8 mouse cellular contexts compared by ENCODE assay signal in the genomic region with DNA sequence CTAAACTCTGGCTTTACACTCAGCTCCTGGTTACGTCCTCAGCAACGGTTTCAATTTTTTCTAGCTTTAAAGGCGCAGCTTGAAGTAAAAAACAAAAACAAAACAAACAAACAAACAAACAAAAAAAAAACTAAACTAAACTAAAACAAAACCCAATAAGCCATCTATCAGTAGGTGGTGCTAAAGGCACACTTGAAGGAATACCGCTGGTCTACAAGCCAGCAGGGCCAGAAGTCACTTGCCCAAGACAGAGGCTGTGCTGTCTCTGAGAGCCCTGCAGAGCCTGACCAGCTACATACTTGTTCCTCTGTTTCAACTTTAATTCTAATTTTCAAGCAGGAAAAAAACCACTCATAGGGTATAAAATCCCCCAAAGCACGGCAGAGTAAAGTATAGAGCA. TPM values are rescaled to one million over a fixed set of nuclear protein-coding genes. Genes with fewer than 3 reads are reported as not detected.
DNase-seq lines count a peak whose midpoint lies in the region; ATAC-seq and TF ChIP-seq lines count a peak whose summit lies in the region.
"Had no signal": no experiment of that assay in that cellular context is flagged by ENCODE, and none has a peak within 500 bp of the region (broad histone marks: within the 10 kb centered on the region; RNA-seq: fewer than 3 reads in every experiment).

No protein-coding gene starts in this region.

- H3K4me1 ChIP-seq in CH12.LX (ENCODE audit: control insufficient read depth in 1 of 2, insufficient read depth in 2 of 2), result no peaks in the 10 kb centered on the region
- H3K4me1 ChIP-seq: neural tube, embryonic 12.5 days had no signal

- H3K79me2 ChIP-seq in CH12.LX (replicated peaks; ENCODE audit: control insufficient read depth, extremely low read depth, insufficient read depth, poor library complexity, severe bottlenecking), result no peaks in the 10 kb centered on the region

- dilution Hi-C loops in CH12.LX (cut with MboI; ENCODE audit: extremely low pct_ligation_motif_present, extremely low pct_unique_long_range_greater_than_20kb, low sequenced_read_pairs), result no loop called here

- no peak for TF ChIP-seq POLR2A in CH12.LX (IDR thresholded peaks at IDR 0.05; ENCODE audit: low read depth, low read length)

- peak in 1 of 2 experiments; percentile 75; a peak in 2 of 4 replicates for TF ChIP-seq CTCF in CH12.LX (conservative IDR thresholded peaks at IDR 0.05 in 1 of 2, IDR thresholded peaks at IDR 0.05 in 1 of 2; ENCODE audit: low read depth in 2 of 2, low read length in 2 of 2)

- no peaks in the 10 kb centered on the region for H3K36me3 ChIP-seq in CH12.LX (replicated peaks in 1 of 2; ENCODE audit: control insufficient read depth in 1 of 2, insufficient read depth in 1 of 2, low read length in 1 of 2)
- H3K36me3 ChIP-seq: neural tube, embryonic 12.5 days had no signal

- no peak overlapping the region for H3K9ac ChIP-seq in CH12.LX (ENCODE audit: insufficient read depth, low read depth)
- H3K9ac ChIP-seq: neural tube, embryonic 12.5 days had no signal

- in situ Hi-C loops in CH12.LX (cut with MboI; ENCODE audit: low pct_ligation_motif_present, low pct_unique_long_range_greater_than_20kb, low sequenced_read_pairs), result no loop called here

- TF ChIP-seq EP300 in CH12.LX (IDR thresholded peaks at IDR 0.05; ENCODE audit: low read length), result no peak

- H3K27me3 ChIP-seq in CH12.LX (replicated peaks), result no peaks in the 10 kb centered on the region
- H3K27me3 ChIP-seq: neural tube, embryonic 12.5 days had no signal

- no peak overlapping the region for H3K4me2 ChIP-seq in CH12.LX (ENCODE audit: insufficient read depth, low read depth, poor library complexity, severe bottlenecking)
- H3K4me2 ChIP-seq: neural tube, embryonic 12.5 days had no signal

- DNase-seq in heart, postnatal 4 days, result peak; percentile 13
- no peak for DNase-seq in heart, adult 9 months (ENCODE audit: low spot score in 2 of 2)
- DNase-seq in 3T3-L1 (ENCODE audit: low read depth, low spot score) (peak; percentile 51), CH12.LX (ENCODE audit: extremely low read depth) (peak; percentile 16)
- DNase-seq in kidney, postnatal 4 days, result peak; percentile 36 to 41

- no peak overlapping the region for H3K4me3 ChIP-seq in CH12.LX (replicated peaks in 1 of 3; ENCODE audit: low read depth in 2 of 3, low read length in 2 of 3, poor library complexity in 1 of 3)
- H3K4me3 ChIP-seq: neural tube, embryonic 12.5 days had no signal

- peak; percentile 81 for TF ChIP-seq RAD21 in CH12.LX (IDR thresholded peaks at IDR 0.05; ENCODE audit: low read depth, low read length)

- ATAC-seq in megakaryocyte-erythroid progenitor cell, adult 5-6 weeks (replicated peaks; ENCODE audit: low FRiP score, low TSS enrichment, poor library complexity, severe bottlenecking), result no peak
- no peak for ATAC-seq in megakaryocyte, adult 5-6 weeks (ENCODE audit: poor library complexity, severe bottlenecking)

- no peaks in the 10 kb centered on the region for H3K9me3 ChIP-seq in CH12.LX (replicated peaks; ENCODE audit: low read length)
- H3K9me3 ChIP-seq: neural tube, embryonic 12.5 days had no signal

- H3K27ac ChIP-seq in CH12.LX (ENCODE audit: insufficient read depth, low read depth), result no peak overlapping the region
- H3K27ac ChIP-seq: neural tube, embryonic 12.5 days had no signal

TF ChIP-seq in CH12.LX, 34 proteins besides CTCF, POLR2A, EP300 and RAD21:
- no peak for TF ChIP-seq PAX5 (IDR thresholded peaks at IDR 0.05; ENCODE audit: low read length)
- TF ChIP-seq BHLHE40 (IDR thresholded peaks at IDR 0.05; ENCODE audit: low read depth, low read length), result no peak
- TF ChIP-seq CHD2 (IDR thresholded peaks at IDR 0.05; ENCODE audit: low read length), result no peak
- TF ChIP-seq NELFE (IDR thresholded peaks at IDR 0.05; ENCODE audit: low read depth, low read length), result no peak
- TF ChIP-seq MXI1 (IDR thresholded peaks at IDR 0.05; ENCODE audit: low read depth, low read length), result no peak
- TF ChIP-seq ZKSCAN1 (IDR thresholded peaks at IDR 0.05; ENCODE audit: borderline replicate concordance, low read depth, low read length), result no peak
- TF ChIP-seq ETS1 (conservative IDR thresholded peaks at IDR 0.05; ENCODE audit: low read depth, low read length), result no peak
- TF ChIP-seq SMC3 (IDR thresholded peaks at IDR 0.05; ENCODE audit: low read depth, low read length), result peak; percentile 50
- no peak for TF ChIP-seq TBP (conservative IDR thresholded peaks at IDR 0.05; ENCODE audit: low read depth, low read length)
- TF ChIP-seq JUN (IDR thresholded peaks at IDR 0.05; ENCODE audit: insufficient read depth, low read depth, low read length), result no peak
- TF ChIP-seq ZNF384 (IDR thresholded peaks at IDR 0.05; ENCODE audit: low read depth, low read length), result peak; percentile 61
- TF ChIP-seq TCF12 (IDR thresholded peaks at IDR 0.05; ENCODE audit: low read depth, low read length), result no peak
- no peak for TF ChIP-seq MAX (IDR thresholded peaks at IDR 0.05; ENCODE audit: low read length)
- TF ChIP-seq RCOR1 (conservative IDR thresholded peaks at IDR 0.05; ENCODE audit: low read depth, low read length), result no peak
- TF ChIP-seq POLR2AphosphoS2 (IDR thresholded peaks at IDR 0.05; ENCODE audit: low read depth, low read length), result no peak
- 0 out of 2 replicates have a peak, but pooled peaks have one; percentile 11 for TF ChIP-seq ZC3H11A (IDR thresholded peaks at IDR 0.05; ENCODE audit: low read depth, low read length)

RNA-seq across cellular contexts. Expression of a gene that starts 17.9 kb away (rescaled TPM):
- total RNA-seq in heart, postnatal 4 days (2021), result 1 to 10 TPM; 7.4 to 7.9 TPM
- 2.9 TPM in 2 replicates for total RNA-seq in CH12.LX (2012; rRNA removed)
- 0.47 and 0.93 TPM in 2 replicates for total RNA-seq in CH12.LX (2014; rRNA removed)
- 0.86 and 1.1 TPM in 2 replicates for polyA plus RNA-seq in CH12.LX (2012; ENCODE audit: insufficient read length, low read depth)
- 5.6 and 5.8 TPM in 2 replicates for total RNA-seq in megakaryocyte-erythroid progenitor cell, adult 5-6 weeks (2014; fragmentation: Nextera tagmentation)
- total RNA-seq in megakaryocyte-erythroid progenitor cell, adult 5-6 weeks (2017), result 6.1 and 8.7 TPM in 2 replicates
- total RNA-seq in megakaryocyte, adult 5-6 weeks (2015), result 1.3 TPM in 2 replicates
- total RNA-seq in megakaryocyte, adult 5-6 weeks (2017), result 0.81 and 1.6 TPM in 2 replicates

RNA-seq across cellular contexts. Expression of a gene that starts 24.5 kb away (rescaled TPM):
- total RNA-seq in heart, postnatal 4 days (2021), result 1 to 10 TPM; 1.1 to 1.4 TPM
- 0.42 and 0.89 TPM in 2 replicates for total RNA-seq in CH12.LX (2012; rRNA removed)
- 0.20 and 0.32 TPM in 2 replicates for total RNA-seq in CH12.LX (2014; rRNA removed)
- polyA plus RNA-seq in CH12.LX (2012; ENCODE audit: insufficient read length, low read depth), result 1.3 TPM in 2 replicates
- 0.67 and 1.5 TPM in 2 replicates for total RNA-seq in megakaryocyte-erythroid progenitor cell, adult 5-6 weeks (2014; fragmentation: Nextera tagmentation)
- total RNA-seq in megakaryocyte-erythroid progenitor cell, adult 5-6 weeks (2017), result 0.14 and 0.15 TPM in 2 replicates
- total RNA-seq in megakaryocyte, adult 5-6 weeks (2015), result 0.04 TPM in 1 of 2 replicates, not detected in the other
- 0.08 TPM in 1 of 2 replicates, not detected in the other for total RNA-seq in megakaryocyte, adult 5-6 weeks (2017)

Comparison
In these comparisons a context has a peak if more than half of its experiments do, and no peak if none do; other contexts are left out.
1. DNase-seq: peak in heart, postnatal 4 days (single experiment), 3T3-L1 (single experiment), CH12.LX (single experiment) and kidney, postnatal 4 days (2 of 2); none in heart, adult 9 months (0 of 2).